Mouse (Mus musculus) neural tube, embryonic 14.5 days (tissue): ENCODE data around the gene Cdyl2. TPM values are rescaled to one million over a fixed set of nuclear protein-coding genes. Genes with fewer than 3 reads are reported as not detected.
A peak's percentile ranks its signal among the peaks of the same experiment; 100 is the strongest.

Experiments
- ATAC-seq: fragments of 200-750 bp; cut with Nextera tagmentation; 2 replicates; pipeline ENCODE4 v1.8.0; 2017; ENCODE audit warnings: low read depth, mild to moderate bottlenecking, moderate TSS enrichment, moderate library complexity
- H3K27ac ChIP-seq: fragments of 300-500 bp; sonication (generic); 2 replicates; pipeline ENCODE4 v1.5.1; 2014; ENCODE audit warnings: low read depth, mild to moderate bottlenecking, control low read depth, low read length, moderate library complexity, mixed read lengths
- H3K27me3 ChIP-seq: fragments of 300-500 bp; sonication (generic); 2 replicates; pipeline ENCODE4 v1.6.1; 2014; ENCODE audit warnings: low read length; ENCODE audit not compliant: control insufficient read depth, insufficient read depth
- H3K36me3 ChIP-seq: fragments of 300-500 bp; sonication (generic); 2 replicates; pipeline ENCODE4 v1.6.1; 2014; ENCODE audit warnings: low read length, mixed read lengths; ENCODE audit not compliant: control insufficient read depth, insufficient read depth
- H3K4me1 ChIP-seq: fragments of 300-500 bp; sonication (generic); 2 replicates; pipeline ENCODE4 v1.6.1; 2014; ENCODE audit warnings: low read length; ENCODE audit not compliant: control insufficient read depth, insufficient read depth
- H3K4me2 ChIP-seq: fragments of 300-500 bp; sonication (generic); 2 replicates; pipeline ENCODE4 v1.6.1; 2014; ENCODE audit warnings: mild to moderate bottlenecking, low read depth, low read length, control low read depth
- H3K4me3 ChIP-seq: fragments of 300-500 bp; sonication (generic); 2 replicates; pipeline ENCODE4 v1.5.1; 2014; ENCODE audit warnings: low read depth, low read length, control low read depth, mixed read lengths
- H3K9ac ChIP-seq: fragments of 300-500 bp; sonication (generic); replicated peaks from 2 replicates; pipeline ENCODE4 v1.6.1; 2014; ENCODE audit warnings: low read depth, mild to moderate bottlenecking, control low read depth, low read length, mixed read lengths
- H3K9me3 ChIP-seq: fragments of 300-500 bp; sonication (generic); 2 replicates; pipeline ENCODE4 v1.6.1; 2016; ENCODE audit warnings: low read length; ENCODE audit not compliant: control insufficient read depth
- WGBS: fragments of 180-500 bp; shearing (Covaris S2); extraction: QIAGEN DNeasy Blood & Tissue Kit; methylation state at CpG from one replicate; pipeline ENCODE4 v1.1.7; 2014; 5-methylcytosine and 5-hydroxymethylcytosine counted together
- polyA plus RNA-seq: library from polyadenylated mRNA; unstranded; fragments of >200 nt; fragmentation: Nextera tagmentation; extraction: Ambion mirVana; gene quantifications from 2 replicates; pipeline ENCODE4 v1.2.1, GENCODE M21; 2014

The Cdyl2 gene
- polyA plus RNA-seq = 11.7 and 13.6 TPM in 2 replicates

GRCm38 (mm10) chr8:116732684-116733647 is at the start of gene Cdyl2:
Cdyl2 (minus strand) TSS chr8:116732991.
- ATAC-seq = peak; percentile 93
- Histone ChIP-seq H3K27me3 (no peaks in the 10 kb centered on the region), H3K4me2 (peak within 1 kb of the TSS; percentile 66), H3K4me3 (peak within 1 kb of the TSS; percentile 58), H3K36me3 (no peaks in the 10 kb centered on the region), H3K4me1 (peaks cover 4% of the 10 kb centered on the region; the same call in 1 of the 2 replicates), H3K9ac (peak within 1 kb of the TSS; percentile 63), H3K9me3 (no peaks in the 10 kb centered on the region), H3K27ac (peak within 1 kb of the TSS; percentile 81)
- WGBS = under 1% methylated on average over 83 of the region's 129 CpGs

DNA sequence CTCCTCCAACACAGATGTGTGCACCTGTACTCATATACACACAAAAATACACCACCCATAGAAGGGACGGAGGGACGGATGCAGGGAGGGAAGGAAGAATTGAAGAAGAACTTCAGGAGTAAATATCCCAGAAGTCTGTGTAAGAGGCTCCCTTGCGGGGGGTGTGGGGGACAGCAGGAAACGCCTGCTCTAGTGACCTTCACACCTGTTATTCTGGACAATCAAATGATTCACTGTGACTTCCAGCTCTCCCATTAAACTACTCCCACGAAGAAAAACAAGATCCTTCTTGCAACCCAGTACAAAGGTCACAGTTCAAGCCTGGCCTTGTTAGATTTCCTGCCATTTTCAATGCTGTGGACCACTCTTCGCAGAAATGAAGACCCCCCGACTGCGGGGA is 47.8 kb upstream of the Cdyl2 start:
- Histone ChIP-seq H3K27me3 (no peaks in the 10 kb centered on the region), H3K4me1 (no peaks in the 10 kb centered on the region), H3K9ac (no peak overlapping the region), H3K4me2 (no peak overlapping the region), H3K36me3 (no peaks in the 10 kb centered on the region), H3K27ac (no peak overlapping the region), H3K4me3 (no peak overlapping the region), H3K9me3 (no peaks in the 10 kb centered on the region)
- 83% methylated on average over 8 of the region's 8 CpGs for WGBS
- no peak for ATAC-seq

GRCm38 (mm10) chr8:116774220-116774619 is 41.4 kb upstream of the Cdyl2 start:
- H3K9me3 ChIP-seq = no peaks in the 10 kb centered on the region
- no peak overlapping the region for H3K4me3 ChIP-seq
- H3K4me2 ChIP-seq = no peak overlapping the region
- no peaks in the 10 kb centered on the region for H3K4me1 ChIP-seq
- no peak overlapping the region for H3K9ac ChIP-seq
- no peaks in the 10 kb centered on the region for H3K36me3 ChIP-seq
- no peaks in the 10 kb centered on the region for H3K27me3 ChIP-seq
- H3K27ac ChIP-seq = no peak overlapping the region
- ATAC-seq = no peak
- 92% methylated on average over 5 of the region's 5 CpGs for WGBS

- no peak for ATAC-seq
- no peaks in the 10 kb centered on the region for H3K27me3 ChIP-seq
- WGBS = 54% methylated on average over 9 of the region's 9 CpGs
- no peak overlapping the region for H3K4me3 ChIP-seq
- H3K4me1 ChIP-seq = no peaks in the 10 kb centered on the region
- H3K36me3 ChIP-seq = no peaks in the 10 kb centered on the region
- H3K27ac ChIP-seq = no peak overlapping the region
- no peaks in the 10 kb centered on the region for H3K9me3 ChIP-seq
- H3K9ac ChIP-seq = no peak overlapping the region
- no peak overlapping the region for H3K4me2 ChIP-seq
These were observed 39.9 kb upstream of the Cdyl2 start for GRCm38 (mm10) chr8:116772727-116773126.

GRCm38 (mm10) chr8:116771797-116772343 is 39.1 kb upstream of the Cdyl2 start:
- Histone ChIP-seq H3K4me1 (no peaks in the 10 kb centered on the region), H3K4me2 (no peak overlapping the region), H3K9ac (no peak overlapping the region), H3K27me3 (no peaks in the 10 kb centered on the region), H3K9me3 (no peaks in the 10 kb centered on the region), H3K4me3 (no peak overlapping the region), H3K36me3 (no peaks in the 10 kb centered on the region), H3K27ac (no peak overlapping the region)
- no peak for ATAC-seq
- 76% methylated on average over 7 of the region's 7 CpGs for WGBS

- H3K27me3 ChIP-seq = no peaks in the 10 kb centered on the region
- WGBS = 80% methylated on average over 12 of the region's 12 CpGs
- no peak overlapping the region for H3K4me3 ChIP-seq
- no peak overlapping the region for H3K4me2 ChIP-seq
- H3K9me3 ChIP-seq = no peaks in the 10 kb centered on the region
- no peaks in the 10 kb centered on the region for H3K36me3 ChIP-seq
- H3K9ac ChIP-seq = no peak overlapping the region
- no peaks in the 10 kb centered on the region for H3K4me1 ChIP-seq
- ATAC-seq = no peak
- no peak overlapping the region for H3K27ac ChIP-seq
These were observed 38.0 kb upstream of the Cdyl2 start for GRCm38 (mm10) chr8:116770756-116771155.

GRCm38 (mm10) chr8:116756174-116756573 is 23.4 kb upstream of the Cdyl2 start:
- Histone ChIP-seq H3K27me3 (no peaks in the 10 kb centered on the region), H3K4me3 (no peak overlapping the region), H3K4me1 (no peaks in the 10 kb centered on the region), H3K9ac (no peak overlapping the region), H3K4me2 (no peak overlapping the region), H3K9me3 (no peaks in the 10 kb centered on the region), H3K36me3 (no peaks in the 10 kb centered on the region), H3K27ac (no peak overlapping the region)
- WGBS = 76% methylated on average over 3 of the region's 3 CpGs
- ATAC-seq = no peak

DNA sequence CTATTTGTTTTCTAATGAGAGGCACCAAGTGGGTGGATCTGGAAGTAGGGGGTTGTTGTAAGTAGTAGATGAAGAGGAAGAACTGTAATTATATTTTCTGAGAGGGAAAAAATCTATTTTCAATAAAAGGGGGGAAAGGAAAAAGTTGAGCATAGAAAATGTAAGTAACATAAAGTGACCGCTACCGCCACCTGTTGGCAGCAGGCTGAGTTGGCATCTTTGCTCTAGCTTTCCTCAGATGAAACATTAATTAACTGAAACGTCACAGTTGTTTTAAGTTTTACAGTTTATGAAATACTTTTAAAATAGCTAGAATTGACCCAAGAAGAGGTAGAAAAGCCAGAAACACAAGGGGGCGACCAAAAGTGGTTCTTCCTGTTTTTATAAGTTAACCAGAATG is 22.8 kb upstream of the Cdyl2 start:
- H3K9me3 ChIP-seq = no peaks in the 10 kb centered on the region
- H3K27ac ChIP-seq = no peak overlapping the region
- no peak overlapping the region for H3K4me3 ChIP-seq
- no peak overlapping the region for H3K9ac ChIP-seq
- no peak overlapping the region for H3K4me2 ChIP-seq
- no peaks in the 10 kb centered on the region for H3K4me1 ChIP-seq
- ATAC-seq = no peak
- H3K27me3 ChIP-seq = no peaks in the 10 kb centered on the region
- 6% methylated on average over 4 of the region's 4 CpGs for WGBS
- no peaks in the 10 kb centered on the region for H3K36me3 ChIP-seq

GRCm38 (mm10) chr8:116740726-116741125 is 7.9 kb upstream of the Cdyl2 start:
- Histone ChIP-seq H3K4me3 (no peak overlapping the region), H3K9ac (no peak overlapping the region), H3K4me2 (no peak overlapping the region), H3K27me3 (no peaks in the 10 kb centered on the region), H3K4me1 (no peaks in the 10 kb centered on the region), H3K9me3 (no peaks in the 10 kb centered on the region), H3K36me3 (no peaks in the 10 kb centered on the region), H3K27ac (no peak overlapping the region)
- ATAC-seq = no peak
- WGBS = 97% methylated on average over 1 of the region's 1 CpGs
